Mouse (Mus musculus) forebrain, embryonic 16.5 days (tissue): ENCODE results near the gene Srp54a. TPM values are rescaled to one million over a fixed set of nuclear protein-coding genes. Genes with fewer than 3 reads are reported as not detected.
"Not testable (repeated sequence)": the region's sequence is repeated elsewhere in the genome, so short reads cannot be mapped to it uniquely, and the experiment has no call there.

Experiments
- ATAC-seq: fragments of 200-750 bp; cut with Nextera tagmentation; 2 replicates; pipeline ENCODE4 v1.8.0; 2017; ENCODE audit warnings: mild to moderate bottlenecking, moderate library complexity
- H3K27ac ChIP-seq: fragments of 300-500 bp; sonication (generic); 2 replicates; pipeline ENCODE4 v1.5.1; 2014; ENCODE audit warnings: low read length, control low read depth
- H3K27me3 ChIP-seq: fragments of 300-500 bp; sonication (generic); replicated peaks from 2 replicates; pipeline ENCODE4 v1.6.1; 2014; ENCODE audit warnings: low read length; ENCODE audit not compliant: control insufficient read depth, insufficient read depth
- H3K36me3 ChIP-seq: fragments of 300-500 bp; sonication (generic); 2 replicates; pipeline ENCODE4 v1.6.1; 2014; ENCODE audit not compliant: control insufficient read depth, insufficient read depth
- H3K4me1 ChIP-seq: fragments of 300-500 bp; sonication (generic); replicated peaks from 2 replicates; pipeline ENCODE4 v1.6.1; 2014; ENCODE audit warnings: low read length; ENCODE audit not compliant: control insufficient read depth, insufficient read depth
- H3K4me2 ChIP-seq: fragments of 300-500 bp; sonication (generic); 2 replicates; pipeline ENCODE4 v1.6.1; 2014; ENCODE audit warnings: mild to moderate bottlenecking, low read length, control low read depth
- H3K4me3 ChIP-seq: fragments of 300-500 bp; sonication (generic); replicated peaks from 2 replicates; pipeline ENCODE4 v1.5.1; 2014; ENCODE audit warnings: mild to moderate bottlenecking, low read length, control low read depth
- H3K9ac ChIP-seq: fragments of 300-500 bp; sonication (generic); replicated peaks from 2 replicates; pipeline ENCODE4 v1.6.1; 2014; ENCODE audit warnings: low read depth, low read length, control low read depth
- H3K9me3 ChIP-seq: fragments of 300-500 bp; sonication (generic); 2 replicates; pipeline ENCODE4 v1.6.1; 2016; ENCODE audit warnings: low read length; ENCODE audit not compliant: control insufficient read depth
- WGBS: fragments of 180-500 bp; shearing (Covaris S2); extraction: QIAGEN DNeasy Blood & Tissue Kit; methylation state at CpG from one replicate; pipeline ENCODE4 v1.1.7; 2014; 5-methylcytosine and 5-hydroxymethylcytosine counted together
- polyA plus RNA-seq: library from polyadenylated mRNA; unstranded; fragments of >200 nt; fragmentation: Nextera tagmentation; extraction: Ambion mirVana; gene quantifications from 2 replicates; pipeline ENCODE4 v1.2.1, GENCODE M21; 2015

Srp54a gene
- polyA plus RNA-seq: 197 and 241 TPM in 2 replicates

GRCm38 (mm10) chr12:55079726-55080600, at the start of gene Srp54a, which contains the start of gene 2700097O09Rik:
Gene Srp54a (plus strand): TSS chr12:55080262.
Gene 2700097O09Rik (minus strand): TSS chr12:55080110.
- H3K36me3 ChIP-seq, H3K4me1 ChIP-seq, H3K9me3 ChIP-seq, H3K27me3 ChIP-seq: not testable (repeated sequence)
- Histone ChIP-seq H3K27ac (peak within 1 kb of the TSS; percentile 79), H3K4me2 (peak within 1 kb of the TSS; percentile 63), H3K9ac (peak within 1 kb of the TSS; percentile 67), H3K4me3 (peak within 1 kb of the TSS; percentile 62)
- peak; percentile 98 for ATAC-seq
- under 1% methylated on average over 58 of the region's 60 CpGs for WGBS

- no peak overlapping the region for H3K27ac ChIP-seq
- H3K4me2 ChIP-seq: no peak overlapping the region
- no peak overlapping the region for H3K4me3 ChIP-seq
- no peaks in the 10 kb centered on the region for H3K9me3 ChIP-seq
- no peak overlapping the region for H3K9ac ChIP-seq
- no peaks in the 10 kb centered on the region for H3K27me3 ChIP-seq
- H3K36me3 ChIP-seq: peaks cover 2% of the 10 kb centered on the region
- no peaks in the 10 kb centered on the region for H3K4me1 ChIP-seq
- no peak for ATAC-seq
- 86% methylated on average over 15 of the region's 15 CpGs for WGBS
These were observed 39.1 kb upstream of the Srp54a start for GRCm38 (mm10) chr12:55041011-55041410.

GRCm38 (mm10) chr12:55049731-55050353, 30.2 kb upstream of the Srp54a start:
- H3K4me1 ChIP-seq: no peaks in the 10 kb centered on the region
- no peak overlapping the region for H3K9ac ChIP-seq
- H3K27me3 ChIP-seq: no peaks in the 10 kb centered on the region
- no peak overlapping the region for H3K27ac ChIP-seq
- H3K36me3 ChIP-seq: peaks cover 8% of the 10 kb centered on the region
- ATAC-seq: no peak
- no peaks in the 10 kb centered on the region for H3K9me3 ChIP-seq
- no peak overlapping the region for H3K4me2 ChIP-seq
- no peak overlapping the region for H3K4me3 ChIP-seq
- 93% methylated on average over 8 of the region's 8 CpGs for WGBS

GRCm38 (mm10) chr12:55051210-55052173, 28.6 kb upstream of the Srp54a start:
- no peak overlapping the region for H3K4me3 ChIP-seq
- H3K27me3 ChIP-seq: no peaks in the 10 kb centered on the region
- WGBS: 96% methylated on average over 8 of the region's 8 CpGs
- H3K9me3 ChIP-seq: no peaks in the 10 kb centered on the region
- no peak overlapping the region for H3K27ac ChIP-seq
- no peaks in the 10 kb centered on the region for H3K4me1 ChIP-seq
- no peak for ATAC-seq
- H3K4me2 ChIP-seq: no peak overlapping the region
- peaks cover 1% of the 10 kb centered on the region; the same call in 1 of the 2 replicates for H3K36me3 ChIP-seq
- no peak overlapping the region for H3K9ac ChIP-seq

GRCm38 (mm10) chr12:55053267-55053666, 26.8 kb upstream of the Srp54a start:
- no peak overlapping the region for H3K4me3 ChIP-seq
- no peaks in the 10 kb centered on the region for H3K9me3 ChIP-seq
- no peak overlapping the region for H3K4me2 ChIP-seq
- no peaks in the 10 kb centered on the region for H3K27me3 ChIP-seq
- no peaks in the 10 kb centered on the region for H3K4me1 ChIP-seq
- ATAC-seq: no peak
- H3K27ac ChIP-seq: no peak overlapping the region
- H3K36me3 ChIP-seq: no peaks in the 10 kb centered on the region
- H3K9ac ChIP-seq: no peak overlapping the region
- WGBS: 91% methylated on average over 7 of the region's 7 CpGs

- Histone ChIP-seq H3K4me2 (no peak overlapping the region), H3K9ac (no peak overlapping the region), H3K27ac (no peak overlapping the region), H3K4me3 (no peak overlapping the region), H3K9me3 (no peaks in the 10 kb centered on the region), H3K36me3 (peaks cover 3% of the 10 kb centered on the region; the same call in 1 of the 2 replicates), H3K27me3 (no peaks in the 10 kb centered on the region), H3K4me1 (no peaks in the 10 kb centered on the region)
- 88% methylated on average over 2 of the region's 2 CpGs for WGBS
- ATAC-seq: no peak
These were observed 25.4 kb upstream of the Srp54a start for GRCm38 (mm10) chr12:55054551-55055241.

GRCm38 (mm10) chr12:55056703-55057102, 23.4 kb upstream of the Srp54a start:
- Histone ChIP-seq H3K4me1 (no peaks in the 10 kb centered on the region), H3K9me3 (no peaks in the 10 kb centered on the region), H3K4me2 (no peak overlapping the region), H3K27me3 (no peaks in the 10 kb centered on the region), H3K27ac (no peak overlapping the region), H3K36me3 (peaks cover 3% of the 10 kb centered on the region; the same call in 1 of the 2 replicates), H3K9ac (no peak overlapping the region), H3K4me3 (no peak overlapping the region)
- WGBS: 91% methylated on average over 2 of the region's 2 CpGs
- ATAC-seq: no peak

- ATAC-seq: no peak
- 70% methylated on average over 6 of the region's 6 CpGs for WGBS
- H3K4me1 ChIP-seq: no peaks in the 10 kb centered on the region
- no peak overlapping the region for H3K4me3 ChIP-seq
- no peak overlapping the region for H3K4me2 ChIP-seq
- no peaks in the 10 kb centered on the region for H3K9me3 ChIP-seq
- H3K36me3 ChIP-seq: peaks cover 3% of the 10 kb centered on the region; the same call in 1 of the 2 replicates
- no peaks in the 10 kb centered on the region for H3K27me3 ChIP-seq
- H3K27ac ChIP-seq: no peak overlapping the region
- no peak overlapping the region for H3K9ac ChIP-seq
These were observed 21.0 kb upstream of the Srp54a start for GRCm38 (mm10) chr12:55058865-55059615.
